Mouse (Mus musculus) embryonic fibroblast, embryonic 13.5 days (primary cell): ENCODE measurements around the gene Stard3nl.

Source experiments
- CTCF ChIP-seq: IDR thresholded peaks from 2 replicates; pipeline ENCODE4 v1.5.1; 2011; ENCODE audit warnings: mild to moderate bottlenecking, control low read depth, low read length, moderate library complexity, borderline replicate concordance; ENCODE audit not compliant: insufficient read depth
- POLR2A ChIP-seq: IDR thresholded peaks from 2 replicates; pipeline ENCODE4 v1.6.1; 2011; ENCODE audit warnings: low read depth, mild to moderate bottlenecking, control low read depth, low read length, moderate library complexity

GRCm38 (mm10) chr13:19368817-19369216, 26.8 kb downstream of the Stard3nl start:
- TF ChIP-seq CTCF (no peak), POLR2A (no peak)
